ENCODE assay signal across 25 mouse cellular contexts in the genomic region with DNA sequence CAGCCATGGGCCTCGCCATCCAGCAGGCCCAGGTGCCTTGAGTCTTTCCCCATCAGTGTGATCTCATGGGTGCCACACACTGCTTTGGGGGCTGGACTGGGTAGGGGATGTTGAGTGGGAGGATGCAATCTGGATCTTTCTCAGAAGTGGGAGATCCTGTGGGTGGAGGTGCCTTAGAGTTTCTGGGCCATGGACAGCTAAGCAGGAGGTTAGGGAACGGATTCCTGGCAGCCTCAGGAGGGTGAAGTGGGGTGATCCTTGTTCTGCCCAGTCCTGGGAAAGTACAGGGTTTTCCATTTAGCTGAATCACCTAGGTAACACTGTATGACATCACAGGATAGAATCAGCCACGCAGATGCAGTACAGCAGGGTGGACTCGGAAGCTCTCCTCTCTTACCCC. TPM values are rescaled to one million over a fixed set of nuclear protein-coding genes. Genes with fewer than 3 reads are reported as not detected.
DNase-seq lines count a peak whose midpoint lies in the region; ATAC-seq lines count a peak whose summit lies in the region.
"Had no signal": no experiment of that assay in that cellular context is flagged by ENCODE, and none has a peak within 500 bp of the region (broad histone marks: within the 10 kb centered on the region; RNA-seq: fewer than 3 reads in every experiment).

No protein-coding gene starts in this region.

- peaks cover 40% of the 10 kb centered on the region for H3K27me3 ChIP-seq in hindbrain, embryonic 10.5 days (ENCODE audit: insufficient read depth, poor library complexity, severe bottlenecking)
- peaks cover 14% of the 10 kb centered on the region; the same call in 1 of the 2 replicates for H3K27me3 ChIP-seq in hindbrain, embryonic 13.5 days
- H3K27me3 ChIP-seq: embryonic facial prominence, embryonic 15.5 days; kidney, embryonic 15.5 days had no signal

- no peak overlapping the region for H3K4me2 ChIP-seq in hindbrain, embryonic 13.5 days
- H3K4me2 ChIP-seq: embryonic facial prominence, embryonic 15.5 days; heart, embryonic 13.5 days; kidney, embryonic 15.5 days; limb, embryonic 13.5 days; liver, embryonic 13.5 days; lung, embryonic 14.5 days had no signal

- intact Hi-C loops in left cerebral cortex, postnatal 14 days (cut with DNase I), result no loop called here
- intact Hi-C loops in left cerebral cortex, postnatal 4 days (cut with DNase I), result no loop called here

- no peak overlapping the region for H3K4me3 ChIP-seq in hindbrain, embryonic 10.5 days
- H3K4me3 ChIP-seq in hindbrain, embryonic 13.5 days, result no peak overlapping the region
- H3K4me3 ChIP-seq: embryonic facial prominence, embryonic 15.5 days; gastrocnemius, adult 2 months; heart, embryonic 13.5 days; kidney, embryonic 15.5 days; limb, embryonic 13.5 days; liver, embryonic 13.5 days had no signal

- no peaks in the 10 kb centered on the region for H3K9me3 ChIP-seq in hindbrain, embryonic 10.5 days
- H3K9me3 ChIP-seq in hindbrain, embryonic 13.5 days, result no peaks in the 10 kb centered on the region
- H3K9me3 ChIP-seq: embryonic facial prominence, embryonic 15.5 days; heart, embryonic 13.5 days; kidney, embryonic 15.5 days; limb, embryonic 13.5 days; liver, embryonic 13.5 days had no signal

- H3K4me1 ChIP-seq in hindbrain, embryonic 10.5 days (replicated peaks), result peaks cover 51% of the 10 kb centered on the region
- H3K4me1 ChIP-seq in hindbrain, embryonic 13.5 days (replicated peaks), result peaks cover 51% of the 10 kb centered on the region
- H3K4me1 ChIP-seq: liver, embryonic 13.5 days had no signal

- DNase-seq in hindbrain, embryonic 10.5 days (ENCODE audit: low spot score), result no peak
- peak; percentile 34 to 81 for DNase-seq in left cerebral cortex, postnatal 14 days (ENCODE audit: low spot score in 2 of 2)
- no peak for DNase-seq in left cerebral cortex, postnatal 4 days
- peak; percentile 10 for DNase-seq in 3T3-L1 (ENCODE audit: low read depth, low spot score)
- DNase-seq in layer of hippocampus, adult 8-10 months (ENCODE audit: low spot score in 2 of 2), result peak; percentile 52 to 67
- no peak for DNase-seq in urinary bladder, postnatal 10 days (ENCODE audit: low spot score)
- DNase-seq in gastrocnemius, postnatal 10 days, result no peak
- DNase-seq: cerebellum, adult 2 months; cerebellum, postnatal 36 days; gastrocnemius, adult 2 months; heart, adult 18-20 months; liver, embryonic 13.5 days; lung, embryonic 14.5 days; lung, postnatal 36 days; thymus, postnatal 36 days had no signal

- WGBS in hindbrain, embryonic 10.5 days, result 76% methylated on average over 4 of the region's 4 CpGs
- WGBS in hindbrain, embryonic 13.5 days, result 64% methylated on average over 4 of the region's 4 CpGs

- H3K27ac ChIP-seq in hindbrain, embryonic 10.5 days, result 0 out of 2 replicates have a peak overlapping the region, but pooled peaks have one; percentile 24
- H3K27ac ChIP-seq in hindbrain, embryonic 13.5 days, result no peak overlapping the region
- H3K27ac ChIP-seq: embryonic facial prominence, embryonic 15.5 days; gastrocnemius, adult 2 months; heart, embryonic 13.5 days; kidney, embryonic 15.5 days; limb, embryonic 13.5 days; liver, embryonic 13.5 days had no signal

- no peak for ATAC-seq in hindbrain, embryonic 13.5 days (ENCODE audit: low FRiP score)
- ATAC-seq: hindbrain, embryonic 16.5 days; intestine, postnatal 0 days had no signal

- no peaks in the 10 kb centered on the region for H3K36me3 ChIP-seq in hindbrain, embryonic 10.5 days
- no peaks in the 10 kb centered on the region for H3K36me3 ChIP-seq in hindbrain, embryonic 13.5 days
- H3K36me3 ChIP-seq: embryonic facial prominence, embryonic 15.5 days; heart, embryonic 13.5 days; kidney, embryonic 15.5 days; limb, embryonic 13.5 days; liver, embryonic 13.5 days had no signal

- no peak overlapping the region for H3K9ac ChIP-seq in hindbrain, embryonic 13.5 days
- H3K9ac ChIP-seq: embryonic facial prominence, embryonic 15.5 days; heart, embryonic 13.5 days; kidney, embryonic 15.5 days; limb, embryonic 13.5 days; liver, embryonic 13.5 days; lung, embryonic 14.5 days had no signal

RNA-seq across cellular contexts. Expression of gene Ccdc33, which starts 16.6 kb away (rescaled TPM):
- polyA plus RNA-seq in hindbrain, embryonic 10.5 days (2016; fragmentation: Nextera tagmentation; extraction: Ambion mirVana), result 0.90 and 0.99 TPM in 2 replicates
- 0.81 and 0.91 TPM in 2 replicates for polyA plus RNA-seq in hindbrain, embryonic 13.5 days (2015; fragmentation: Nextera tagmentation; extraction: Ambion mirVana)
- total RNA-seq in left cerebral cortex, postnatal 14 days (2021), result 1 to 10 TPM in 1 of 2 experiments, under 1 TPM in 1; 0.42 to 1.3 TPM
- total RNA-seq in left cerebral cortex, postnatal 4 days (2021), result under 1 TPM; 0.62 to 0.66 TPM
- total RNA-seq in layer of hippocampus, adult 8-10 months (2022), result 1 to 10 TPM in 3 of 4 experiments, under 1 TPM in 1; 0.87 to 2.0 (median 1.3) TPM
- total RNA-seq in gastrocnemius, postnatal 10 days (2021), result not detected
- total RNA-seq: gastrocnemius, adult 2 months; heart, postnatal 25 days had no signal
- polyA plus RNA-seq: liver, embryonic 13.5 days; lung, embryonic 14.5 days; neural tube, embryonic 14.5 days; stomach, embryonic 16.5 days had no signal

RNA-seq across cellular contexts. Expression of gene Stra6, which starts 38.4 kb away (rescaled TPM):
- 11.2 and 15.8 TPM in 2 replicates for polyA plus RNA-seq in hindbrain, embryonic 10.5 days (2016; fragmentation: Nextera tagmentation; extraction: Ambion mirVana)
- 19.1 and 20.1 TPM in 2 replicates for polyA plus RNA-seq in hindbrain, embryonic 13.5 days (2015; fragmentation: Nextera tagmentation; extraction: Ambion mirVana)
- 10 to 100 TPM in 1 of 2 experiments, 1 to 10 TPM in 1; 7.7 to 10.4 TPM for total RNA-seq in left cerebral cortex, postnatal 14 days (2021)
- total RNA-seq in left cerebral cortex, postnatal 4 days (2021), result 10 to 100 TPM; 10.1 to 12.5 TPM
- 10 to 100 TPM; 17.0 to 22.6 (median 18.2) TPM for total RNA-seq in layer of hippocampus, adult 8-10 months (2022)
- under 1 TPM; 0.25 to 0.40 TPM for total RNA-seq in gastrocnemius, postnatal 10 days (2021)

Comparison
In these comparisons a context has a peak if more than half of its experiments do, and no peak if none do; other contexts are left out.
1. DNase-seq: peak in left cerebral cortex, postnatal 14 days (2 of 2), 3T3-L1 (single experiment) and layer of hippocampus, adult 8-10 months (2 of 2); none in hindbrain, embryonic 10.5 days (single experiment), left cerebral cortex, postnatal 4 days (single experiment), urinary bladder, postnatal 10 days (single experiment) and gastrocnemius, postnatal 10 days (single experiment).
2. RNA of gene Stra6, which starts 38.4 kb away (total RNA-seq): 17.0 to 22.6 TPM in layer of hippocampus, adult 8-10 months, 10.1 to 12.5 TPM in left cerebral cortex, postnatal 4 days and 7.7 to 10.4 TPM in left cerebral cortex, postnatal 14 days; 0.25 to 0.40 TPM in gastrocnemius, postnatal 10 days; every median in the first group is over 4 times any median in the second.